Mouse (Mus musculus): ENCODE data around the gene Rbm18. TPM values are rescaled to one million over a fixed set of nuclear protein-coding genes. Genes with fewer than 3 reads are reported as not detected.
"Not testable (repeated sequence)": the region's sequence is repeated elsewhere in the genome, so short reads cannot be mapped to it uniquely, and the experiment has no call there.

Gene Rbm18
- polyA plus RNA-seq, 1 experiment from 2014 or later, result 75.4 TPM

GRCm38 (mm10) chr2:36167990-36168618 is 31.5 kb upstream of the Rbm18 start:
- no peaks in the 10 kb centered on the region for H3K36me3 ChIP-seq (ENCODE audit: insufficient read depth, low read length)
- H3K9ac ChIP-seq (replicated peaks; ENCODE audit: low read length), result no peak overlapping the region
- no peaks in the 10 kb centered on the region for H3K9me3 ChIP-seq (ENCODE audit: low read length)
- no peaks in the 10 kb centered on the region for H3K27me3 ChIP-seq (ENCODE audit: insufficient read depth, low read length)
- no peak overlapping the region for H3K4me3 ChIP-seq (ENCODE audit: low read length)
- ATAC-seq (ENCODE audit: low FRiP score, low TSS enrichment), result no peak
- H3K4me2 ChIP-seq (replicated peaks; ENCODE audit: low read depth, low read length), result no peak overlapping the region
- H3K4me1 ChIP-seq (ENCODE audit: insufficient read depth, low read length), result 0 out of 2 replicates have a peak, but pooled peaks cover 3% of the 10 kb centered on the region
- 70% methylated on average over 1 of the region's 1 CpGs for WGBS
- H3K27ac ChIP-seq (ENCODE audit: low read length), result no peak overlapping the region

GRCm38 (mm10) chr2:36159336-36159735 is 22.8 kb upstream of the Rbm18 start:
- Histone ChIP-seq H3K9me3 (ENCODE audit: low read length) (no peaks in the 10 kb centered on the region), H3K27ac (ENCODE audit: low read length) (no peak overlapping the region), H3K4me2 (replicated peaks; ENCODE audit: low read depth, low read length) (no peak overlapping the region), H3K9ac (replicated peaks; ENCODE audit: low read length) (no peak overlapping the region), H3K4me3 (ENCODE audit: low read length) (no peak overlapping the region), H3K36me3 (ENCODE audit: insufficient read depth, low read length) (peaks cover 5% of the 10 kb centered on the region), H3K4me1 (ENCODE audit: insufficient read depth, low read length) (no peaks in the 10 kb centered on the region), H3K27me3 (ENCODE audit: insufficient read depth, low read length) (no peaks in the 10 kb centered on the region)
- 89% methylated on average over 4 of the region's 4 CpGs for WGBS
- ATAC-seq (ENCODE audit: low FRiP score, low TSS enrichment), result no peak

GRCm38 (mm10) chr2:36157461-36157860 is 20.9 kb upstream of the Rbm18 start:
- Histone ChIP-seq H3K27me3 (ENCODE audit: insufficient read depth, low read length) (no peaks in the 10 kb centered on the region), H3K9me3 (ENCODE audit: low read length) (no peaks in the 10 kb centered on the region), H3K9ac (replicated peaks; ENCODE audit: low read length) (no peak overlapping the region), H3K36me3 (ENCODE audit: insufficient read depth, low read length) (peaks cover 10% of the 10 kb centered on the region), H3K4me3 (ENCODE audit: low read length) (no peak overlapping the region), H3K4me1 (ENCODE audit: insufficient read depth, low read length) (no peaks in the 10 kb centered on the region), H3K27ac (ENCODE audit: low read length) (no peak overlapping the region), H3K4me2 (replicated peaks; ENCODE audit: low read depth, low read length) (no peak overlapping the region)
- ATAC-seq (ENCODE audit: low FRiP score, low TSS enrichment), result no peak
- WGBS, result 81% methylated on average over 1 of the region's 1 CpGs

- ATAC-seq (ENCODE audit: low FRiP score, low TSS enrichment); H3K27ac ChIP-seq (ENCODE audit: low read length); H3K27me3 ChIP-seq (ENCODE audit: insufficient read depth, low read length); H3K9me3 ChIP-seq (ENCODE audit: low read length); H3K4me3 ChIP-seq (ENCODE audit: low read length); H3K4me1 ChIP-seq (ENCODE audit: insufficient read depth, low read length); H3K4me2 ChIP-seq (replicated peaks; ENCODE audit: low read depth, low read length); H3K9ac ChIP-seq (replicated peaks; ENCODE audit: low read length): not testable (repeated sequence)
- H3K36me3 ChIP-seq (ENCODE audit: insufficient read depth, low read length), result peaks cover 13% of the 10 kb centered on the region
- WGBS, result 94% methylated on average over 4 of the region's 4 CpGs
Measured at GRCm38 (mm10) chr2:36152401-36152800, 15.8 kb upstream of the Rbm18 start.

GRCm38 (mm10) chr2:36148876-36149365 is 12.3 kb upstream of the Rbm18 start:
- Histone ChIP-seq H3K4me1 (ENCODE audit: insufficient read depth, low read length) (no peaks in the 10 kb centered on the region), H3K4me3 (ENCODE audit: low read length) (no peak overlapping the region), H3K9ac (replicated peaks; ENCODE audit: low read length) (no peak overlapping the region), H3K27ac (ENCODE audit: low read length) (no peak overlapping the region), H3K9me3 (ENCODE audit: low read length) (no peaks in the 10 kb centered on the region), H3K36me3 (ENCODE audit: insufficient read depth, low read length) (peaks cover 6% of the 10 kb centered on the region), H3K27me3 (ENCODE audit: insufficient read depth, low read length) (no peaks in the 10 kb centered on the region), H3K4me2 (replicated peaks; ENCODE audit: low read depth, low read length) (no peak overlapping the region)
- no peak for ATAC-seq (ENCODE audit: low FRiP score, low TSS enrichment)
- WGBS, result 39% methylated on average over 7 of the region's 7 CpGs

- Histone ChIP-seq H3K4me3 (ENCODE audit: low read length) (no peak overlapping the region), H3K4me1 (ENCODE audit: insufficient read depth, low read length) (peaks cover 30% of the 10 kb centered on the region), H3K9me3 (ENCODE audit: low read length) (no peaks in the 10 kb centered on the region), H3K27ac (ENCODE audit: low read length) (peak overlapping the region; percentile 60), H3K27me3 (ENCODE audit: insufficient read depth, low read length) (no peaks in the 10 kb centered on the region), H3K9ac (replicated peaks; ENCODE audit: low read length) (no peak overlapping the region), H3K4me2 (replicated peaks; ENCODE audit: low read depth, low read length) (no peak overlapping the region), H3K36me3 (ENCODE audit: insufficient read depth, low read length) (peaks cover 8% of the 10 kb centered on the region; the same call in 1 of the 2 replicates)
- 46% methylated on average over 2 of the region's 2 CpGs for WGBS
- no peak for ATAC-seq (ENCODE audit: low FRiP score, low TSS enrichment)
Measured at GRCm38 (mm10) chr2:36139096-36139495, 2.5 kb upstream of the Rbm18 start.

GRCm38 (mm10) chr2:36135887-36136286 is 686 bp downstream of the Rbm18 start:
- H3K36me3 ChIP-seq (ENCODE audit: insufficient read depth, low read length), result peaks cover 24% of the 10 kb centered on the region
- peak overlapping the region; percentile 89 for H3K27ac ChIP-seq (ENCODE audit: low read length)
- no peak for ATAC-seq (ENCODE audit: low FRiP score, low TSS enrichment)
- H3K9ac ChIP-seq (replicated peaks; ENCODE audit: low read length), result peak overlapping the region; percentile 88
- no peaks in the 10 kb centered on the region for H3K9me3 ChIP-seq (ENCODE audit: low read length)
- H3K27me3 ChIP-seq (ENCODE audit: insufficient read depth, low read length), result no peaks in the 10 kb centered on the region
- peak overlapping the region; percentile 78 for H3K4me2 ChIP-seq (replicated peaks; ENCODE audit: low read depth, low read length)
- peaks cover 30% of the 10 kb centered on the region for H3K4me1 ChIP-seq (ENCODE audit: insufficient read depth, low read length)
- H3K4me3 ChIP-seq (ENCODE audit: low read length), result peak overlapping the region; percentile 79
- 2% methylated on average over 4 of the region's 4 CpGs for WGBS

GRCm38 (mm10) chr2:36129051-36129450 is 7.5 kb downstream of the Rbm18 start:
- Histone ChIP-seq H3K27ac (ENCODE audit: low read length) (no peak overlapping the region), H3K9me3 (ENCODE audit: low read length) (no peaks in the 10 kb centered on the region), H3K27me3 (ENCODE audit: insufficient read depth, low read length) (no peaks in the 10 kb centered on the region), H3K36me3 (ENCODE audit: insufficient read depth, low read length) (peaks cover 51% of the 10 kb centered on the region), H3K4me1 (ENCODE audit: insufficient read depth, low read length) (no peaks in the 10 kb centered on the region), H3K4me2 (replicated peaks; ENCODE audit: low read depth, low read length) (no peak overlapping the region), H3K9ac (replicated peaks; ENCODE audit: low read length) (no peak overlapping the region), H3K4me3 (ENCODE audit: low read length) (no peak overlapping the region)
- WGBS, result 87% methylated on average over 3 of the region's 3 CpGs
- no peak for ATAC-seq (ENCODE audit: low FRiP score, low TSS enrichment)

- H3K4me2 ChIP-seq (replicated peaks; ENCODE audit: low read depth, low read length), result no peak overlapping the region
- no peak overlapping the region for H3K4me3 ChIP-seq (ENCODE audit: low read length)
- H3K9me3 ChIP-seq (ENCODE audit: low read length), result no peaks in the 10 kb centered on the region
- no peak overlapping the region for H3K27ac ChIP-seq (ENCODE audit: low read length)
- H3K4me1 ChIP-seq (ENCODE audit: insufficient read depth, low read length), result no peaks in the 10 kb centered on the region
- peaks cover 48% of the 10 kb centered on the region for H3K36me3 ChIP-seq (ENCODE audit: insufficient read depth, low read length)
- no peak for ATAC-seq (ENCODE audit: low FRiP score, low TSS enrichment)
- H3K27me3 ChIP-seq (ENCODE audit: insufficient read depth, low read length), result no peaks in the 10 kb centered on the region
- WGBS, result 74% methylated on average over 4 of the region's 4 CpGs
- no peak overlapping the region for H3K9ac ChIP-seq (replicated peaks; ENCODE audit: low read length)
Measured at GRCm38 (mm10) chr2:36127973-36128372, 8.6 kb downstream of the Rbm18 start.

- Histone ChIP-seq H3K9ac (replicated peaks; ENCODE audit: low read length) (no peak overlapping the region), H3K4me3 (ENCODE audit: low read length) (no peak overlapping the region), H3K36me3 (ENCODE audit: insufficient read depth, low read length) (peaks cover 50% of the 10 kb centered on the region), H3K9me3 (ENCODE audit: low read length) (no peaks in the 10 kb centered on the region), H3K4me1 (ENCODE audit: insufficient read depth, low read length) (no peaks in the 10 kb centered on the region), H3K27ac (ENCODE audit: low read length) (no peak overlapping the region), H3K4me2 (replicated peaks; ENCODE audit: low read depth, low read length) (no peak overlapping the region), H3K27me3 (ENCODE audit: insufficient read depth, low read length) (no peaks in the 10 kb centered on the region)
- 93% methylated on average over 9 of the region's 9 CpGs for WGBS
- no peak for ATAC-seq (ENCODE audit: low FRiP score, low TSS enrichment)
Measured at GRCm38 (mm10) chr2:36126795-36127429, 9.7 kb downstream of the Rbm18 start.

All from kidney, embryonic 16.5 days (tissue).